Mouse (Mus musculus) hindbrain, embryonic 13.5 days (tissue): ENCODE data around the gene Polr2l. TPM values are rescaled to one million over a fixed set of nuclear protein-coding genes. Genes with fewer than 3 reads are reported as not detected.
A peak's percentile ranks its signal among the peaks of the same experiment; 100 is the strongest.
"Not testable (repeated sequence)": the region's sequence is repeated elsewhere in the genome, so short reads cannot be mapped to it uniquely, and the experiment has no call there.

Experiments
- ATAC-seq: fragments of 200-750 bp; cut with Nextera tagmentation; 2 replicates; pipeline ENCODE4 v1.8.0; 2017; ENCODE audit warnings: moderate TSS enrichment; ENCODE audit not compliant: low FRiP score
- H3K27ac ChIP-seq: fragments of 300-500 bp; sonication (generic); 2 replicates; pipeline ENCODE4 v1.5.1; 2015; ENCODE audit warnings: inconsistent platforms, mild to moderate bottlenecking, moderate library complexity
- H3K27me3 ChIP-seq: fragments of 300-500 bp; sonication (generic); 2 replicates; pipeline ENCODE4 v1.6.1; 2015; ENCODE audit warnings: mild to moderate bottlenecking, inconsistent platforms
- H3K36me3 ChIP-seq: fragments of 300-500 bp; sonication (generic); 2 replicates; pipeline ENCODE4 v1.6.1; 2015; ENCODE audit warnings: mild to moderate bottlenecking, inconsistent platforms
- H3K4me1 ChIP-seq: fragments of 300-500 bp; sonication (generic); replicated peaks from 2 replicates; pipeline ENCODE4 v1.6.1; 2015; ENCODE audit warnings: inconsistent platforms
- H3K4me2 ChIP-seq: fragments of 300-500 bp; sonication (generic); 2 replicates; pipeline ENCODE4 v1.6.1; 2015; ENCODE audit warnings: inconsistent platforms, mild to moderate bottlenecking, moderate library complexity
- H3K4me3 ChIP-seq: fragments of 300-500 bp; sonication (generic); 2 replicates; pipeline ENCODE4 v1.5.1; 2015; ENCODE audit warnings: mild to moderate bottlenecking, inconsistent platforms
- H3K9ac ChIP-seq: fragments of 300-500 bp; sonication (generic); 2 replicates; pipeline ENCODE4 v1.6.1; 2015; ENCODE audit warnings: mild to moderate bottlenecking, inconsistent platforms
- H3K9me3 ChIP-seq: fragments of 300-500 bp; sonication (generic); 2 replicates; pipeline ENCODE4 v1.6.1; 2016; ENCODE audit warnings: inconsistent platforms
- WGBS: fragments of 180-500 bp; shearing (Covaris S2); methylation state at CpG from one replicate; pipeline ENCODE4 v1.1.7; 2015; 5-methylcytosine and 5-hydroxymethylcytosine counted together
- polyA plus RNA-seq: library from polyadenylated mRNA; unstranded; fragments of >200 nt; fragmentation: Nextera tagmentation; extraction: Ambion mirVana; gene quantifications from 2 replicates; pipeline ENCODE4 v1.2.1, GENCODE M21; 2015

Polr2l gene
- polyA plus RNA-seq, 1 experiment from 2014 or later, result 88.1 TPM

DNA sequence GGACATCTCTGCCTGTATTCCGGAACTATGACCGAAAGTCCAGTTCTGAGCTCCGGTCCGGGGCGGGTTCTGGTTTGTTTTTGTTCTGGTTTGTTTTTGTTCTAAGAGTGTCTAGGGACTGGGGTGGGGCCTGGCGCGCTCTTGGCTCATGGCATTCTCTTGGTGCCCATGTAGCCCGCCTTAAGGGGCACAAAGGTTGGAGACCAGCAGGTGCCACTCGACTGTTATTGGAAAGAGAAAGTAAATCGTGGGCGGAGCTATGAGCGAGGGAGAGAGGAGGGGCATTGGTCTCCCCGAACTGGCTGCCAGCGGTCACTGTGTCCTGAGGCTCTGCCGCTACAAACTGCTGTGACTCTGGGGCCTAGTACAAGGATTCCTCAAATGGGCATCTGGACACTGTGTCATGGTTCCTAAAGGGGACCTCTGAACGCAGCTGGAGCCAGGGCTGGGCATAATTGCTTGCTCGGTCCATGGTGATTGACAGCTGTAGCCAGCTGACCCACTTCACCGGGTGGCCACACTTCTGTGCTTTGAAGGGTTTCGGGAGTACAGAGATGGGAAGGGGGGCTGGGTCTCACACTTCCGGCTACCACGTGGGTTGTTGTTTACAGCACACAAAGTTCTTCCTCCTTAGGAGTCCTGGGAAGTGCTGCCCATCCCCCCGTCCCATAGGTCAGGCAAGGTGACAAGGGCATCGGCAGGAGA lies 19.2 kb downstream of the Polr2l start:
- H3K4me1 ChIP-seq, result peaks cover 25% of the 10 kb centered on the region
- WGBS, result 2% methylated on average over 23 of the region's 23 CpGs
- H3K27ac ChIP-seq, result peak overlapping the region; percentile 70
- peak; percentile 44 for ATAC-seq
- no peaks in the 10 kb centered on the region for H3K9me3 ChIP-seq
- H3K27me3 ChIP-seq, result peaks cover 27% of the 10 kb centered on the region
- peaks cover 40% of the 10 kb centered on the region for H3K36me3 ChIP-seq
- peak overlapping the region; percentile 85 for H3K9ac ChIP-seq
- H3K4me3 ChIP-seq, result peak overlapping the region; percentile 70
- peak overlapping the region; percentile 93 for H3K4me2 ChIP-seq

DNA sequence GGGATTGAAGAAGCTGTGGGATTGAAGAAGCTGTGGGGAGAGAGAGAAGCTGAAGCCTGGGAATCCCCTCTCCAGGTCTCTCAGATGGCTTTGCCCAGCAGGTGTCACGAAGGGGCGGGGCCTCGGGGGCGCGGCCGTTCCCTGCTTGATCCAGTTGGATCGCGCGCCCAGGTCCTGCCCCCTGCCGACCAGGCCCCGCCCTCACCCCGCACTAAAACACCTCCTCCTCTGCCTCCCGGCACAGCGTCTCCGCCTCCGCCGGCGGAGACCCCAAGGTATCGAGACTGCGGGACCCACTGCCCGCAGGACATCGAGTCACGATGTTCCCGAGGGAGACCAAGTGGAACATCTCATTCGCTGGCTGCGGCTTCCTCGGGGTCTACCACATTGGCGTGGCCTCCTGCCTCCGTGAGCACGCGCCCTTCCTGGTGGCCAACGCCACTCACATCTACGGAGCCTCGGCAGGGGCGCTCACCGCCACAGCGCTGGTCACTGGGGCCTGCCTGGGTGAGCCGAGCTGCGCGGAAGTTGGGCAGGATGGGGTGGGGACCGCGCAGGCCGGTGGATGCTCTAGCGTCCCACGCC lies 19.9 kb downstream of the Polr2l start, which contains the start of gene Pnpla2:
TSS of gene Pnpla2 (plus strand) at position 232 of the 585 bp plus-strand sequence.
- Histone ChIP-seq H3K4me2 (peak within 1 kb of the TSS; percentile 93), H3K27ac (peak within 1 kb of the TSS; percentile 70), H3K4me3 (peak within 1 kb of the TSS; percentile 70), H3K36me3 (peaks cover 47% of the 10 kb centered on the region), H3K27me3 (peaks cover 20% of the 10 kb centered on the region), H3K9ac (peak within 1 kb of the TSS; percentile 85), H3K4me1 (peaks cover 25% of the 10 kb centered on the region), H3K9me3 (no peaks in the 10 kb centered on the region)
- WGBS, result under 1% methylated on average over 45 of the region's 45 CpGs
- ATAC-seq, result peak; percentile 82

DNA sequence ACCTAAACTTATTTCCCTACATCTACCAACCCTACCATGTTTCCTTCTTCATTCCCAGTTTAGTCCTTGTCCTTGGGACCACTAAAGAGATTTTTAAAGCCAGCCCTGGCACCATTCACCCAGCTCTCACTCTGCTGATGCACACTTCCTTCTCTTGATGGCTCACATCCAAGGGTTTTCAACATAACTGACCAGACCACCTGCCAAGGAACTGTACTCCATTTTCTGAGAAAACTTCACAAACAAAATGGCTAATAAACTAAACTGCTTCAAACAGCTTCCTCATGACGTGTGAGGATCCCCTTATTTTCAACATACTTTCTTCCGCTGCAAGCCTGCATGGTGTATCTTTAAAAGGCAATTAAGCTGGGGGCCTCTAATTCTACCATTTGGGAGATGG lies 21.3 kb downstream of the Polr2l start:
- Histone ChIP-seq H3K4me2 (no peak overlapping the region), H3K27me3 (0 out of 2 replicates have a peak, but pooled peaks cover 6% of the 10 kb centered on the region), H3K27ac (no peak overlapping the region), H3K9ac (no peak overlapping the region), H3K36me3 (peaks cover 47% of the 10 kb centered on the region), H3K4me3 (no peak overlapping the region), H3K4me1 (peaks cover 32% of the 10 kb centered on the region), H3K9me3 (no peaks in the 10 kb centered on the region)
- no peak for ATAC-seq
- WGBS, result 80% methylated on average over 2 of the region's 2 CpGs

DNA sequence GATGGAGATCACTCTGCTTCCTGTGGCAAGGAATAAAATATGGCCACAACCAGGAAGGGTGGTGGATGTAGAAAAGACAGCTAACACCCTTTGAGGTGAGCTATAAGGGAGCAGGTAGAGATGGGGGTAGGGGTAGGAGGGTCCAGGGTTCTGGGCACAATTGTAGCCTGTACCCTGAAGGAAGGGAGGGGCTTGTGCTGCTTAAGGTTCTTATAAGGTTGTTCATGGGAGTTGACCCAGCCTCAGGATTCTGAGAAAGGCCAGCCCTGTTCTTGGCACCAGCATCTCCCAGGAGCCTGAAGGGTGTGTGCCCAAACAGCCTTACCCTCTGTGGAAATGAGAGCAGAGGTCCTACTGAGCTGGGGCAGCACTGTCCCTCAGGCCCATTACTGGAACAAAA lies 23.0 kb downstream of the Polr2l start:
- H3K4me3 ChIP-seq, result no peak overlapping the region
- no peak overlapping the region for H3K27ac ChIP-seq
- no peak overlapping the region for H3K9ac ChIP-seq
- no peak for ATAC-seq
- H3K36me3 ChIP-seq, result peaks cover 35% of the 10 kb centered on the region
- peaks cover 38% of the 10 kb centered on the region for H3K4me1 ChIP-seq
- 0 out of 2 replicates have a peak, but pooled peaks cover 3% of the 10 kb centered on the region for H3K27me3 ChIP-seq
- H3K4me2 ChIP-seq, result no peak overlapping the region
- no peaks in the 10 kb centered on the region for H3K9me3 ChIP-seq

DNA sequence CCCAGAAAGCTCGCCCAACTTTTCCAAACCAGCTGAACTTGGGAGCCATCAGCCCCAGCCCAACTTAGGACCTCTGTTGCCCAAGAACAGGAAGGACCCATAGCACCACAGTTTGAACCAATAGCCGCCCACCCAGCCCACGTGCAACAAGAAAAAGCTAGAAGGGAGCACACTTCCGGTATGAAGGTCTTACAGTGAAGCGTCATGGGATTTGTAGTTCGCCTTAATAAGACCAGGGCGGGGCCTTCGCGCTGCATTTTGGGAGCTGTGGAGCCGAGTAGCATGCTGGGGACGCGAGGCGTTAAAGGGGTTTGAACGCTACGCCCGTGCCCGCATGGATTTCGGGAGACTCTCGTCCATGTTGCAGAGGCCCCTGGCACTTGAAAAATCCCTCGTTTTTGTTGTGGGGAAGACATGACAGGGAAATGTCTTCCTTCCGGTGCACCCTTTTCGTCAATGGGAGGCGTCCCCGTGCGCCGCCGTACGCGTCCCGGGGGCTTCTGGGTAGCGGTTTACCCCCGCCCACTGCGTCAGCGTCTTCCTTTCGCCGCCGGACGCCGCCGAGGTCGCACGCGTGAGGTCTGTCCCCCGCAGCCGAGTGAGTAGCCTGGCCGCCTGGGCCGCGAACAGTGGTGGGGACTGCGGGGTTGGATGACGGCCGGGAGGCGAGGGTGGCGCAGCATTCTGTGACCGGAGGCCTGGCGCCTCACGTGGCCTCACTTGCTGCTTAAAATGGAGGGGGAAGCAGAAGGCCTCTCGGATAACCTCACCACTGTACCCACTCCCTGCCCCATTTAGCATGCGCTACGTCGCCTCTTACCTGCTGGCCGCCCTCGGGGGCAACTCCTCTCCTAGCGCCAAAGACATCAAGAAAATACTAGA lies 27.6 kb downstream of the Polr2l start, which contains the start of gene Rplp2:
TSS of gene Rplp2 (plus strand) at position 261 of the 882 bp plus-strand sequence.
- H3K36me3 ChIP-seq, result peaks cover 35% of the 10 kb centered on the region
- peak within 1 kb of the TSS; percentile 96 for H3K27ac ChIP-seq
- H3K4me2 ChIP-seq, result peak within 1 kb of the TSS; percentile 79
- no peaks in the 10 kb centered on the region for H3K9me3 ChIP-seq
- under 1% methylated on average over 63 of the region's 63 CpGs for WGBS
- peak; percentile 94 for ATAC-seq
- H3K4me3 ChIP-seq, result peak within 1 kb of the TSS; percentile 86
- H3K4me1 ChIP-seq, result peaks cover 33% of the 10 kb centered on the region
- H3K9ac ChIP-seq, result peak within 1 kb of the TSS; percentile 94
- H3K27me3 ChIP-seq, result no peaks in the 10 kb centered on the region

DNA sequence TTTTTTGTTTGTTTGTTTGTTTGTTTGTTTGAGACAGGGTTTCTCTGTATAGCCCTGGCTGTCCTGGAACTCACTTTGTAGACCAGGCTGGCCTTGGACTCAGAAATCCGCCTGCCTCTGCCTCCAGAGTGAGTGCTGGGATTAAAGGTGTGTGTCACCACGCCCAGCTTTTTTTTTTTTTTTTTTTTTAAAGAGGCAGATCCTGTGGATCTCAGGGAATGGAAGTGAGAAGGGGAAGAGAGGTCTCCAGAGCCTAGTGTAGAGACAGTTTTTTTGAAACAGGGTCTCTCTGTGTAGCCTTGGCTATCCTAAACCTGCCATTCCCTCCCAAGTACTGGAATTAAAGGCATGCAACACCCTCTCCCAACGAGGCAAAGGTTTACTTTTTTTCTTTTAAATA lies 28.6 kb downstream of the Polr2l start:
- peaks cover 35% of the 10 kb centered on the region for H3K4me1 ChIP-seq
- WGBS, result 90% methylated on average over 3 of the region's 3 CpGs
- H3K9ac ChIP-seq, H3K9me3 ChIP-seq, H3K27me3 ChIP-seq, H3K4me3 ChIP-seq, ATAC-seq, H3K27ac ChIP-seq: not testable (repeated sequence)
- peak overlapping the region; percentile 52 for H3K4me2 ChIP-seq
- H3K36me3 ChIP-seq, result peaks cover 25% of the 10 kb centered on the region

DNA sequence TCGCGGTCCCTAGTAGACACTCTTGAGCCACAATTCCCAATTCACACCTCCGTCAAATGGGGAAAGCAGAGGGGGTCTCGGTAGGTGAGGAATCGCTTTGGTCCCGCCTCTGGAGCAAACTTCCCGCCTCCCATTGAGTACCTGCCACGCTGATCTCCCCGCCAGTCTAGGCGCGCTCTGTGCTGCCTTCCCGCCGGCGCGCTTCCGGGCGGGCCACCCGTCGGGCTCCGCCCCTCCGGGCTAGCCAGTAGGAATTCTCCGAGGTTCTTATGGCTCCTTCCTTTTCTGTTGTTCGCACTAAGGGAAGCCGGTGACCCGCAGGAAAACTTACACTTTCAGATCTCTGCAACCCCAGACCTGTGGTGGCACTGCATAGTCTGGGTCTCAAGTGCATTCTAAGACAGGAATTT lies 31.1 kb downstream of the Polr2l start, which contains the start of gene Pidd1:
TSS of gene Pidd1 (minus strand) at position 198 of the 410 bp plus-strand sequence.
- H3K9ac ChIP-seq, result peak within 1 kb of the TSS; percentile 70
- no peaks in the 10 kb centered on the region for H3K27me3 ChIP-seq
- peaks cover 9% of the 10 kb centered on the region for H3K36me3 ChIP-seq
- H3K4me3 ChIP-seq, result peak within 1 kb of the TSS; percentile 37
- no peak within 1 kb of the TSS for H3K27ac ChIP-seq
- peaks cover 30% of the 10 kb centered on the region for H3K4me1 ChIP-seq
- WGBS, result under 1% methylated on average over 25 of the region's 25 CpGs
- H3K4me2 ChIP-seq, result peak within 1 kb of the TSS; percentile 64
- no peaks in the 10 kb centered on the region for H3K9me3 ChIP-seq
- no peak for ATAC-seq

DNA sequence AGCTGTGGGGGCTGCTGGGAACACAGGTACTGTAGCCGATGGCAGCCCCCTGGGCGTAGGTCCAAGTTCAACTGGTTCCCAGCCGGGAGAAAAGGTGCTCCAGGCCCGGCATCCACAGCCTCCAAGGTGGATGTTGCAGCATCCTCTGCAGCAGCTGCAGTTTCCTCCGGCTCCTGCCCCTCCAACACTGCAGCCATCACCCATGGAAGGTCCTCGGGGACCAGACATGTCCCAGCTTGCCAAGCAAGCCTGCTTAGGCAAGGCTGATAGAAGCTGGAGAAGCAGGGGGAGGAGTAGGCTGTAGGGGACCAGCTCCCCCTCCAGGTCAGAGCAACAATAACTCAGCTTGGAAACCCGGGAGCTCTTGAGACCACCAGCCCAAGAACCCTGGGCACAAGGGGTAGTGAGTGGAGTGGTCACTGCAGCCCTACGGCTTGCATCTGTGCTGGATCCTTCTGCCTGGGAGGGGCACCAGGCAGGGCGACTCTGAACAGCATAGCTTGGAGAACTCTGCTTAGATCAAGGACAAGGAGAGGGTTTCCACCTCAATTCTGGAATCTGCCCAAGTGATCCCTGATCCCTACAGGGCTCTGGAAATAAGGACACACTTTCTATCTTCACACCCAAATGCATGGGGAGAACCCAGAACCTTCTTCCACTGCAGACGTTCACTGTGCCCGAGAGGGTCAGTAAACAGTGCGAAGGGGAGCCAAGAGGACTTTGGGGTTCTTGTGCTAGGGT lies 31.7 kb downstream of the Polr2l start:
- WGBS, result 26% methylated on average over 12 of the region's 12 CpGs
- Histone ChIP-seq H3K27me3 (no peaks in the 10 kb centered on the region), H3K4me3 (peak overlapping the region; percentile 37), H3K9me3 (no peaks in the 10 kb centered on the region), H3K36me3 (peaks cover 6% of the 10 kb centered on the region; the same call in 1 of the 2 replicates), H3K9ac (peak overlapping the region; percentile 70), H3K27ac (no peak overlapping the region), H3K4me2 (peak overlapping the region; percentile 64), H3K4me1 (peaks cover 24% of the 10 kb centered on the region)
- no peak for ATAC-seq

DNA sequence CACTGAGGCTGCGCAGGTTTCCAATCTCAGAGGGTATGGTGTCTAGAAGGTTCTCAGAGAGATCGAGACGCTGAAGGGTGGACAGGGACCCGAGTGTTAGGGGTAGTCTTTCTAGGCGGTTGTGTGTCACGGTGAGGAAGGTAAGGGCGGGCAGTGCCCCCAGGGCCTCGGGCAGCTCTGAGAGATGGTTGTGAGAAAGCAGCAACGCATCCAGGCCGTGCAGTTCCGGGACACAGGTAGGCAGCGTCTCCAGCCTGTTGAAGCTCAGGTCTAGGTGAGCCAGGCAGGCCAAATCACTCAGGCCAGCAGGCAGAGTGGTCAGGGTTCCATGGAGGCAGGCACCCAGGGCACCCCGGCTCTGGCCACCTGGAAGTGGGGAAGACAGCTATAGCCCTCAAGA lies 32.7 kb downstream of the Polr2l start:
- no peaks in the 10 kb centered on the region for H3K27me3 ChIP-seq
- peaks cover 28% of the 10 kb centered on the region for H3K4me1 ChIP-seq
- no peak overlapping the region for H3K4me3 ChIP-seq
- peak overlapping the region; percentile 64 for H3K4me2 ChIP-seq
- ATAC-seq, result no peak
- H3K9me3 ChIP-seq, result no peaks in the 10 kb centered on the region
- H3K27ac ChIP-seq, result no peak overlapping the region
- 96% methylated on average over 13 of the region's 13 CpGs for WGBS
- H3K36me3 ChIP-seq, result peaks cover 6% of the 10 kb centered on the region; the same call in 1 of the 2 replicates
- peak overlapping the region; percentile 70 for H3K9ac ChIP-seq

DNA sequence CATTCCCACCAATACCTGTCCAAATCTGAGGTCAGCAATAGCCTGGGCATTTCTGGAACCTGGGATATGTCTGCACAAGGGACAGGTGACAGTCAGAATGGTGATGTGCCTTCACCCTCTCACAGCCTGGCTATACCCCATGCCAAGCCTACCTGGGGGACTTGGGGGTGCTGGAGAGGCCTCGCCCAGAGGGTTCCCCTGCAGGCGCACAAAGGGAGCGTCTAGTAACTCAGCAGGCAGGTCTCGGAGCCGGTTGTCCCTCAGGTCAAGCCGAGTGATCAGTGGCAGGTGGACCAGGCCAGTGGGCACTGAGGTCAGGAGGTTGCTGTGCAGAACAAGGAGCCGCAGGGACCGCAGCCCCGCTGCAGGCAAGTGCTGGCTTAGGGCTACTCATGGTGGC lies 33.5 kb downstream of the Polr2l start:
- H3K4me1 ChIP-seq, result peaks cover 36% of the 10 kb centered on the region
- H3K9ac ChIP-seq, result peak overlapping the region; percentile 58; the same call in 1 of the 2 replicates
- H3K27ac ChIP-seq, result no peak overlapping the region
- no peak overlapping the region for H3K4me2 ChIP-seq
- H3K4me3 ChIP-seq, result no peak overlapping the region
- peaks cover 6% of the 10 kb centered on the region; the same call in 1 of the 2 replicates for H3K36me3 ChIP-seq
- no peak for ATAC-seq
- WGBS, result 93% methylated on average over 9 of the region's 9 CpGs
- no peaks in the 10 kb centered on the region for H3K27me3 ChIP-seq
- no peaks in the 10 kb centered on the region for H3K9me3 ChIP-seq

DNA sequence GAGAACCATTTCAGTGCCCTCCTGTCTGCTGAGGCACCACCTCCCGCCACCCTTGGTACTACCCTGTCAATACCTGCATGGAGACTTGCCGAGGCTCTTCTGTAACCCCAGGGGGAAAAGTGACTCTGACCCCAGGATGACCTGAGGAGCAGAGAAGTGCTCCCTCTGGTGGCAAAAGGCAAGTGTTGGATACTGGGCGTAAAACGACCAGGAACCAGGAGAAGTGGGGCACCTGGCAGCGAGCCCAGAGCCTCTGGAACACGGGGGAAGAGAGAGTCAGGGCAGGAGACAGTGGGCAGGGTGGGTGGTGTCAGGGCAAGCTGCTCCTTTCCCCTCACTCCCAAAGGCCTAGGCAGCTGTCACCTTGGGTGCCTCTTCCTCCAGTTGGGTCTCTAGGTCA lies 34.3 kb downstream of the Polr2l start:
- H3K9me3 ChIP-seq, result no peaks in the 10 kb centered on the region
- H3K27me3 ChIP-seq, result no peaks in the 10 kb centered on the region
- H3K4me1 ChIP-seq, result peaks cover 44% of the 10 kb centered on the region
- WGBS, result 37% methylated on average over 6 of the region's 6 CpGs
- ATAC-seq, result no peak
- H3K36me3 ChIP-seq, result peaks cover 6% of the 10 kb centered on the region; the same call in 1 of the 2 replicates
- H3K4me3 ChIP-seq, result no peak overlapping the region
- H3K9ac ChIP-seq, result no peak overlapping the region
- no peak overlapping the region for H3K4me2 ChIP-seq
- no peak overlapping the region for H3K27ac ChIP-seq
